Comparison of ENCODE assay signal across 11 mouse cellular contexts in the genomic region with DNA sequence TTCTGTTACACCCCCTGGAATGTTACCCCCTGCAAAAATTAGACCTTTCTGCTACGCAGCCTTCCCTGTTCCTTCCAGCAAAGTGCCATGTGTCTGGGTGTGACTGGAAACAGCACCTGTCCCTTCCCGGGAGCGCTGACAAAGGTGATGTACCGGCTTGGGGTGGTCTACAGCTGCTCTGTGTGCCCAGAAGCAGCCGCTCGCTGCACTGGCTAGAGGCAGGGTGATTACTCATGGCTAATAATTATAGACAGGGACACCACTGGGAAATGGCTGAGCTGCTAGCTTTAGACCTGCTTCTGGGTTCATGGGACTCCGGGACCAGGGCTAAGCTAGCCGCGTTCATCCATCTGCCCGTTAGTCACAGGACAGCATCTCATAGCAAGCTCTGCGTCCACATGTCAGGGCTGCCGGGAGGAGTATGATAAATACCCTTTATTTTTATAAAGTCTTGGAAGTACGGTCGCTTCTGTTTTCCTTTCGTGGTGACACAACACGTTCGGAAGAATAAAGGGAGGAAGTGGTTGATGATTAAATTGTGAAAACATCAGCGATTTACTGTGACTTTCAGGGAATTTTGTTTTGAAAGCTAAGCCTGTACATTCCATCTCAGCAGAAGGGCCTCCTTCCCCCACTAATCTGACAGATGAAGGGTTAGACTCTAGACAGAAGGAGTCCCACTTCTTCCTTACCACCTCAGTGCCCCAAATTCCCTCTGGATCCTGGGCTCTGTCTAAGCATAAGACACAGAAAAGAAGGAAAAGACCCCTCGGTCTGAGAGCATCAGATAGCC.
DNase-seq lines count a peak whose midpoint lies in the region; ATAC-seq and TF ChIP-seq lines count a peak whose summit lies in the region.
"Had no signal": no experiment of that assay in that cellular context is flagged by ENCODE, and none has a peak within 500 bp of the region (broad histone marks: within the 10 kb centered on the region; RNA-seq: fewer than 3 reads in every experiment).

No protein-coding gene starts in this region.

- H3K9me3 ChIP-seq in liver, postnatal 0 days (ENCODE audit: low read length): no peaks in the 10 kb centered on the region
- no peaks in the 10 kb centered on the region for H3K9me3 ChIP-seq in hindbrain, embryonic 10.5 days
- H3K9me3 ChIP-seq: neural tube, embryonic 13.5 days had no signal

- TF ChIP-seq CTCF in liver, postnatal 0 days (IDR thresholded peaks at IDR 0.05; ENCODE audit: low read depth): no peak

- WGBS in liver, postnatal 0 days (ENCODE audit: insufficient replicate concordance): 56% methylated on average over 19 of the region's 19 CpGs
- WGBS in hindbrain, embryonic 10.5 days: 78% methylated on average over 19 of the region's 19 CpGs
- 64% methylated on average over 19 of the region's 19 CpGs for WGBS in macrophage (ENCODE audit: missing documents)

- no peaks in the 10 kb centered on the region for H3K79me2 ChIP-seq in macrophage (ENCODE audit: inconsistent target)

- no peaks in the 10 kb centered on the region for H3K4me1 ChIP-seq in liver, postnatal 0 days (ENCODE audit: insufficient read depth)
- peaks cover 37% of the 10 kb centered on the region for H3K4me1 ChIP-seq in hindbrain, embryonic 10.5 days (replicated peaks)

- DNase-seq in cerebellum, postnatal 10 days: peak; percentile 30 to 34
- DNase-seq in cerebellum, adult 11-12 months: no peak
- DNase-seq in liver, postnatal 0 days: no peak
- no peak for DNase-seq in liver
- DNase-seq in hindbrain, embryonic 10.5 days (ENCODE audit: low spot score): no peak
- DNase-seq in frontal cortex, postnatal 36 days (ENCODE audit: low spot score in 2 of 2): no peak
- DNase-seq: lung, postnatal 4 days had no signal

- peak; percentile 48 for ATAC-seq in liver, postnatal 0 days
- no peak for ATAC-seq in megakaryocyte progenitor cell, adult 5-6 weeks (replicated peaks; ENCODE audit: poor library complexity)

- H3K4me2 ChIP-seq in liver, postnatal 0 days (ENCODE audit: low read depth, low read length): no peak overlapping the region
- H3K4me2 ChIP-seq: heart, embryonic 11.5 days; neural tube, embryonic 13.5 days had no signal

- TF ChIP-seq EP300 in liver, postnatal 0 days (IDR thresholded peaks at IDR 0.05; ENCODE audit: low read depth): peak; percentile 48

- no peak overlapping the region for H3K4me3 ChIP-seq in liver, postnatal 0 days (ENCODE audit: low read depth, low read length)
- H3K4me3 ChIP-seq in hindbrain, embryonic 10.5 days: no peak overlapping the region
- H3K4me3 ChIP-seq in macrophage (ENCODE audit: inconsistent target): no peak overlapping the region
- H3K4me3 ChIP-seq: neural tube, embryonic 13.5 days had no signal

- no peaks in the 10 kb centered on the region for H3K27me3 ChIP-seq in liver, postnatal 0 days (ENCODE audit: insufficient read depth, low read length)
- no peaks in the 10 kb centered on the region for H3K27me3 ChIP-seq in hindbrain, embryonic 10.5 days (ENCODE audit: insufficient read depth, poor library complexity, severe bottlenecking)
- H3K27me3 ChIP-seq: neural tube, embryonic 13.5 days had no signal

- no peak overlapping the region for H3K27ac ChIP-seq in liver, postnatal 0 days (ENCODE audit: low read depth)
- H3K27ac ChIP-seq in hindbrain, embryonic 10.5 days: 0 out of 2 replicates have a peak overlapping the region, but pooled peaks have one; percentile 6
- peak overlapping the region; percentile 3; the same call in 1 of the 2 replicates for H3K27ac ChIP-seq in macrophage
- H3K27ac ChIP-seq: neural tube, embryonic 13.5 days had no signal

- H3K9ac ChIP-seq in liver, postnatal 0 days (replicated peaks): no peak overlapping the region
- H3K9ac ChIP-seq: neural tube, embryonic 13.5 days had no signal

- no peaks in the 10 kb centered on the region for H3K36me3 ChIP-seq in liver, postnatal 0 days (replicated peaks; ENCODE audit: insufficient read depth, low read length)
- H3K36me3 ChIP-seq in hindbrain, embryonic 10.5 days: no peaks in the 10 kb centered on the region
- H3K36me3 ChIP-seq in macrophage (ENCODE audit: inconsistent target): no peaks in the 10 kb centered on the region
- H3K36me3 ChIP-seq: neural tube, embryonic 13.5 days had no signal

Comparison
In these comparisons a context has a peak if more than half of its experiments do, and no peak if none do; other contexts are left out.
1. DNase-seq: peak in cerebellum, postnatal 10 days (2 of 2); none in cerebellum, adult 11-12 months (single experiment), liver, postnatal 0 days (single experiment), liver (single experiment), hindbrain, embryonic 10.5 days (single experiment) and frontal cortex, postnatal 36 days (0 of 2).